Mouse (Mus musculus): ENCODE measurements around the gene Ap2m1. TPM values are rescaled to one million over a fixed set of nuclear protein-coding genes. Genes with fewer than 3 reads are reported as not detected.
"Not testable (repeated sequence)": the region's sequence is repeated elsewhere in the genome, so short reads cannot be mapped to it uniquely, and the experiment has no call there.

Ap2m1 gene
- total RNA-seq (2021), result 100 to 1,000 TPM; 210 to 214 TPM

DNA sequence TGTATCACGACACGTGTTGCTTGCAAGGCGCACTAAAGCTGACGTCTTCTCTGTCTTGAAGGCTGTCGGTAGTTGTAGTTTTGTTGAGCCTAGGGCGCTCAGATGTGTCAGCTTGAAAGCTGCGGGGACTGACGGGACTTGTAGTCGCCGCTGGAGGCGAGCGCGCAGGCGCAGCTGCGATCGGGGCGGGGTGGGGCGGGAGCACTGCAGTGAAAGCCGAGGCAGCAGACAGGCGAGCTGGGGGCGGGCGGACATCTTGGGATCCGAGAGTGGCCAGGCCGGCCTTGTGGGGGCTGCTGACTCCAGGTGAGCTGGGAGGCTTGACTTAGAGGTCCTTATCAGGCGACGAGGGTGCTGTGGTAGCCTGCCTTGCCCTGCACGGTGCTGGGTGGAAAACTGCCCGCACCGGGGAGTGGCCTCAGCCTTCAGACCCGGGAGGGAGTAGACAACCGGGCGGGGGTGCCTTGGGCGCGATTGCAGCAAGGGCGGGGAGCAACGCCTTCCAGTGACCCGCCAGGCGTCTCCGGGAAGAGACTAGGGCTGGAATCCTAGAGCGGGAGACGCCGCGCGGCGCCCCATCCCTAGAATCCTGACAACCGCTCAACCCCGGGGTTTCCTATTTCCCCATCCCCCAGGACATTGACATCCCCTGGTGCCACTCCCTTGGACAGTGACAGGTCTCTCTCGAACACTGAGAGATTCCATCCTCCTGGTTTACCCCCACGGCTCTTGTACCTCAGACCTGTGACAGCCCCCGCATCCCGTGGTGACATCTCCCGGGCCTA lies at the start of gene Ap2m1:
Ap2m1 (plus strand) TSS at position 183 of the 785 bp plus-strand sequence.
- intact Hi-C loops (cut with DNase I), result loop anchor here (1.0 to 5.0 kb wide), 3 partner anchors 18 to 137 kb away; partner anchors contain the start of gene Psmd2
- DNase-seq, result peak; percentile 89 to 92

DNA sequence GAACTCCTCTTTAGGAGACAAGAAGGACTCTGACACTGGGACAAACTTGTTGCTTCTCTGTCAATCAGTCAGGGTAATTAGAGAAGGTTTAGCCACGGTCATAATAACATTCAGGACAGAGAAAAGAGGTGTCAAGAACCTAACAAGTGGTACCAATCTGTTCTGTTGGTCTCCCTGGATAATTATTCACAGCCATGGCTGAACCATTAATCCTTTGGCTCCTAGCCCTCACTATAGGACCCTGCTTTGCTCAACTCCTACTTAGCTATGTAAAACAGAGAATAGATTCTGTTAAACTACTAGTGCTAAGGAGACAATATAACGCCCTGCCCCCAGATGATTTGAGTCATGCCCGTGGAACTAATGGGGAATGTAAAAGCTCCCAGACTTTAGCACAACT lies 49.2 kb upstream of the Ap2m1 start:
- intact Hi-C loops (cut with DNase I), result no loop called here
- DNase-seq, result no peak

DNA sequence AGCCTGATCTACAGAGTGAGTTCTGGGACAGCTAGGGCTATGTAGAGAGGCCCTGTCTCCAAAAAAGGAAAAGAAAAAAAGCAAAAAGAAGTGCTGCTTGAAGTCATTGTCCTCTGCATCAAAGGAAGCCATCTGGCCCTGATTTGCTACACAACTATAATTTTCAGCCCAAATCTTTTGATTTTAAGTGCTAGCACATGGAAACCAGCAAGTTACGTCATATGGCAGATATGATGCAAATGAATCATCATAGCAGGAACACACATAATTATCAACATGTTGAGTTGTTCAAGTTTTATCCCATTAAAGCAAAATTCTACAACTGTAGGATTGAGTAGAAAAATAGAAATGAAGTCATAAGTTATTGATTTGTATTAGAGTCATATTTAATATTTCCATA lies 47.1 kb upstream of the Ap2m1 start:
- intact Hi-C loops (cut with DNase I), result no loop called here
- no peak for DNase-seq

DNA sequence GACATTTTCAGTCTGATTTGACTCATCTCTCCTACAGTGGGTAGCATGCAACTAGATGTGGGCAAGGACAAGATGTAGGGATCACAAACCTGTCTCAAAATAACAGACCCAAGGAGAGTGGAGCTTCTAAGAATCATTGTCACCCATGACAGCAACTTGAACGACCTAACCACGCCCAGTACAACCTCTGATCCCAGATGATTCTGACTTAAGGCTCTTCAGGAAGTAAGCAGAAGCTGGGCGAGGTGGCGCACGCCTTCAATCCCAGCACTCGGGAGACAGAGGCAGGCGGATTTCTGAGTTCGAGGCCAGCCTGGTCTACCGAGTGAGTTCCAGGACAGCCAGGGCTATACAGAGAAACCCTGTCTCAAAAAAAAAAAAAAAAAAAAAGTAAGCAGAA lies 46.5 kb upstream of the Ap2m1 start:
- DNase-seq; intact Hi-C loops (cut with DNase I): not testable (repeated sequence)

DNA sequence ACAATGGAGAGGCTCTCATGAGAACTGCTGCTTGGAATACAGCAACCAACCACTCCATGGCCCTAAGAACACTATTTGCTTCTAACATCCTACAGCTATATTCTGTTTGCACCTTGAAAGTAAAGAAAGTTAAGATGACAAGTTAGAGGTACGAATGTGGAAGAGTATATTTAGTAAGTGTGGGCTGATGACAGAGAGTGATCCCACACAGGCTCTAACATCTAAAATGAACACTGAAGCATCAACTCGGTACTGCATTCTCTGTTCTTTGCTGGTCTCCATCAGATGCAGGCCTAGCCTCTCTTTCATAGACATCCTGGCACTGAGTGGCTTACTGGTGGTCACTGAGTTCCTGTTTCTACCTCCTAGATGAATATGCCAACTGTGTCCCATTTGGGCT lies 46.0 kb upstream of the Ap2m1 start:
- intact Hi-C loops (cut with DNase I), result no loop called here
- DNase-seq, result no peak

DNA sequence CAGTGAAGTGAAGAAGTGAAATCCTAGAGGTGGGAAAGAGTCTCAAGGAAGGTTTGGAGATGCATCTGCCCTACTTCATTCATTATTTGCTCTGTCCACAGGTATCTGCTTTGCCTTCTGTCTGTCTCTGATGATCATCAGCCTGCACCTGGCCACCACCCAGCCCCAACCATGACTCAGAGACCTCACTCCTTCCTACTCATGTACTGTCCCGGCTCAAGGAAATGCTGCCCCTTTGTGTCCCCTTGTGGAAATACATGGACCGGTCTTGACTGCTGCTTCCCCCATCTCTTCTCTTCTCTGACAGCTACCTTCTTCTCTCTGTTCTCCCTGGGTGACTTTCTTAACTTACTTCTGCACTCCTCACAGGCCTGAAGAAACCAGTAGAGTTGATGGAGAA lies 44.7 kb upstream of the Ap2m1 start:
- peak in 1 of 2 experiments; percentile 18 for DNase-seq

DNA sequence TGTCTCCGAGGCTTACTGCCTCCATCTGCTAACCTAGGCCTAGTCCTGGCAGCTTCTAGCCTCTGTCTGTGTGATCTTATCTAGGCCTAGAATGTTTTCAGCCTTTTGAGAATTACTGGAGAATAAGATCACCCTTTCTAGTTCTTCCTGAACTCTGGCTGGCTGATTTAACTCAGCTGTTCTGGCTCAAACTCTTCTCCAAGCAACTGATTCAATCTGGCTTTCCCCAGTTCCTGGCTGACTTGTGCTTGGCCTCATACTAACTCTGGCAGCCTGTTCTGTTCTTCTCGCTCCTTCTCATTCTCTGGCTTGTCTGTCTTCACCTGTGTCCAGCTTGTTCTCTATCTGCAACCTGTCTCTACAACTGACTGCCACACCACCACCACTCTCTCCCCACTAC lies 44.0 kb upstream of the Ap2m1 start:
- DNase-seq, result peak; percentile 24 to 26

More for the DNA sequence above, 44.7 kb upstream of the Ap2m1 start:
- intact Hi-C loops (cut with DNase I), result no loop called here

DNA sequence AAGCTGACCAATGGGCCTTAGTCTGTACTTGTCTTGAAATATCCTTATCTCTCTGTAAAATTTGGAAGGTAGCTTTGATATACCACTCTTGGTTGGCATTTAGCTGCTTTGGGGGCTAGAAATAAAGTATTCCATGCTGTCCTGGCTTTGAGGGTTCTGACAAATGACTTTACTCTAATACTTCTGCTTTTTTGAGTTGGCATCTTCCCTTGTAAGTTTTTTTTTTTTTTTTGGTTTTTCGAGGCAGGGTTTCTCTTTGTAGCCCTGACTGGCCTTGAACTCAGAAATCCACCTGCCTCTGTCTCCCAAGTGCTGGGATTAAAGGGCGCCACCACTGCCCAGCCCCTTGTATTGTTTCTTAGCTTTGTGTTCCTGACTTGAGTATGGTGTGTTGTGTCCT lies 41.8 kb upstream of the Ap2m1 start:
- intact Hi-C loops (cut with DNase I), result no loop called here
- DNase-seq, result no peak

More for the DNA sequence above, 44.0 kb upstream of the Ap2m1 start:
- intact Hi-C loops (cut with DNase I), result no loop called here

DNA sequence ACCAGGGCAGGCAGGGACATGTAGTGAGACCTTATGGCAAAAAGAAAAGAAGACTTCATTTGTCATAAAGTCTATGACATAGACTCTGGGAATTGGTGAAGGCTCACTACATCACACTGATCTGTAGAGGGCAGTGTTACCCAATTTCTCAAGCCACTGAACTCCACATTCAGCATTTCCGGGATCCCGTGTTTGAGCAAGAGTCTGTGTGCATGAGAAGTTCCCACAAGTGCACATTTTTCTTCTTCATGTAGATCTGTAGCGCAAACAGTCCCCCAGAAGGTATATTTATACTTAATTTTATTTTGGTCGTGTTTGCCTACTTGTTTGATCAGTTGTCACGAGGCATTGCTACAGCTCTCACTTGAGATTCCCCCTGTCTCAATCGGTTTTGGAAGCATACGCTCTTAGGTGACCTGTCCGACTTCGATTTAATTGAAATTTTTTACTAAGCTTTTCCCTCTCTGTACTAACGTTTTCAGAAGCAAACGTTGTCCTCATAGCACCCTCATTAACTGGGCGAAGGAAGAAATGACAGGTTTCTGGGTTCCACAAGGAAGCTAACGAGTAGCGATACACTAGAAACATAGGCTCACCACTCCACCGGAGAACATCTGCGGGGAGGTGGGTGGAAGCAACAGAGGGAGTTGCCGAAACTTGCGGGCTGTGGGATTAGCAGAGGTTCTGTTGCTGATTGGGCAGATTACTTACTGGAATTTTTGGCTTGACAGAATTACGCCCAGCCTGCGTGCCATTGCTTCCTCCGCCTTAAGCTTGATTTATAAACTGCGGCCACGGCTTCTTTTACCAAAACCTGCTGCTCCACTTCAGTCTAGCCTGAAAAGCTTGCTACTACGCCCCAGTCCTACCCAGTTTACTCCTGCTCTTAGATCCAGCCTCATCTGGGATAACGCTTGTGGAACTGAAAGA lies 38.3 kb upstream of the Ap2m1 start:
- DNase-seq, result peak; percentile 57 to 64
- intact Hi-C loops (cut with DNase I), result loop anchor here (1.0 to 5.0 kb wide), 4 partner anchors 50 to 265 kb away; partner anchors contain the start of genes Abcf3, Alg3, Eef1akmt4 and Gm49333

DNA sequence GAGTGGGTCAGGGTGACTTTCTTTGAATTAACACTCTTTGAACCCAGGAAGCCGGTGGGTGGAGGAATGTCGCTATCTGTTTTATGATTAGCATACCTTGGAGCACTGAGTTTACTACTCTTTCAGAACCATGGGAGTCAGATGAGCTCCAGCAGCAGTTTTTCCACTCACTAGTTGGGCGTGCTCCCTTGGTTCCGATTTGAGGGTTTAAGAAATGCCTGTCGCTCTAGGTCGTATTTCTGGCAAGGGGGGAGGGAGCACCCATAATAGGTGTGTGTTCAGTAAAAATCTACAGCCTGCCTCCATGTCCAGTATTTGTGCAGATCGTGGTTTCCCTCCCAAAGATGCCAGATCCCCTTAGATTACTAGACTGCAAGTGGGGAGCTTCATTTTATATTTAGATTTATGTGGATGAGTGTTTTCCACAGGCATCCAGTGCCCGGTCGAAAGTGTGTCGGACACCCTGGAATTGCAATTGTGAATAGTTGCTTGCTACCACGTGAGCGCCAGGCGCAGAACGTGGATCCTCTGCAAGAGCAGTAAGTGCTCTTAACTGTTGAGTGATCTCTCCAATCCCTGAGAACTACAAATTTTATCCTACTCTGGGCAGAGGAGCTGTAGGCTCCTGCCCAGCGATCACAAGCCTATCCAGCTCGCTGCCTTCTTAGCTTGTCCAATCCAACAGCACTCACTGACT lies 37.1 kb upstream of the Ap2m1 start:
- intact Hi-C loops (cut with DNase I), result loop anchor here (2.0 to 5.0 kb wide), 4 partner anchors 19 to 264 kb away; partner anchors contain the start of genes Abcf3, Alg3, Dvl3 and Eef1akmt4
- no peak for DNase-seq

DNA sequence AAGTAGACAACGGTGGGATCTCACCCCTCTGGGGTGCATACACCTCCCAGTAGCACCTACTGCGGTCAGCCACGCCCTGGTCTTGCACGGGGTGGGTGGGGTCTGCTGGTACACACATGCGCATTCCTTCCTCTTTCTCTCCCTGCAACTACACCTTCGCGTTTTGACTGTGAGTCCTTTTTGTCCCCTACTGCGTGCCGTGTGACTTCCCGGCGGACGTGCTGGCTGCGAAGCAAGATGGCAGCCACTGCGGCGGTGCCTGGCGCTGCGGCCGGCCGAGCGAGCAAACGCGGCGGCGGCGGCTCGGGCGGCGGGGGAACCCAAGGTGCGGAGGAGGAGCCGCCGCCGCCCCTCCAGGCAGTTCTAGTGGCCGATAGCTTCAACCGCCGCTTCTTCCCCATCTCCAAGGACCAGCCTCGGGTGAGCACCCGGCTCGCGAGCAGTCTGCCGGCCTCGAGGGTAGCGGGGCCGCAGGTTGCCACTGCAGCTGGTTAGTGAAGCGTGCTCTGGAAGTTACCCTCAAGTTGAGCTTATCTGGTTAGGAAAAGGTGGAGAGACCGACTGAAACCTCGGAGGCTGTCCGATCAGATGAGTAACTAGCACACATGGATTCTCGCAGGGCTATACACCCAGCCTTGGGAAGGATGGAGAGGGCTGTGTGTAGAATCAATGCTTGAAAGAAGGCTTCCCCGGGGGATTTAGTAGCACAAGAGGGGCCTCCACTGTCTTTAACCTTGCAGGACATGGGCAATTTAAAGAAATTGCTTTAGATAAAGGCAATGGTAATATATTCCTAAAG lies 36.4 kb upstream of the Ap2m1 start, which contains the start of gene Eif2b5:
Eif2b5 (plus strand) TSS at position 141 of the 799 bp plus-strand sequence.
- intact Hi-C loops (cut with DNase I), result loop anchor here (2.0 to 5.0 kb wide), 4 partner anchors 18 to 263 kb away; partner anchors contain the start of genes Abcf3, Alg3, Dvl3 and Eef1akmt4

DNA sequence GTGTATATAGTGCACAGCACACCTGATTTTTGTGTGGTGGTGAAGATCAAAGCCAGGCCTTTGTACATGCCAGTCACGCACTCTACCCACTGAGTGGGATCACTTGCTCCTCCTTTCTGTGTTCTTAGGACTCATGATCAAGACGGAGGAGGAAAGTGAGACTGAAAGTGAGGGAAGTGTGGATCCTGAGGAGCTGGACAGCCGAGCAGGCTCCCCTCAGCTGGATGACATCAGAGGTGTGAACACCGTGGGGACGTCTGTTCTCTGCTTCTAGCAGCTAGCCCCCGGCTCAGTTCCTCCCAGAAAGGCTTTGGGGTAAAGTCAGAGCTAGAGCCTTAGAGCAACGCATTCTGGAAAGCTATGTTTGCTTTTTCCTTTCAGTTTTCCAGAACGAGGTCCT lies 29.3 kb upstream of the Ap2m1 start:
- DNase-seq, result no peak
- intact Hi-C loops (cut with DNase I), result no loop called here

More for the DNA sequence above, 36.4 kb upstream of the Ap2m1 start, which contains the start of gene Eif2b5:
- DNase-seq, result peak; percentile 92 to 93

DNA sequence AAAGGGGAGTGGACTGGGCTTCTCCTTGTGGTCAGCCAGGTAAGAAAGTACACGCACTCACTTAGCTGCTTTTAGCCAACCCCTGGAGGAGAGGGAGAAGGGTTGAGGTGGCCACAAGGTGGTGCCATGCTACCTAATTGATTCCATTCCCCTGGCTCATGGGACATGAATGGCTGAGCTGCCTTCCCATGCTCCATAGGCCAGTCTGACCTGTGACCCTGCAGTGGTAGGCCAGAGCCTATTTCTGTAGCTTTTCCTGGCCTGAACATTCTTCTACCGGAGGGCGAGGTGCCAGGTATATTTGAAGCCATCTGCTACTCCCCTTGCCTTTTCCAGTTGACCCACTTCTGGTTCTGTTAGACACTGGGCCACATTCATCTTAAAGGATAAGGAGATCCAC lies 25.9 kb upstream of the Ap2m1 start:
- intact Hi-C loops (cut with DNase I), result no loop called here
- peak; percentile 15 to 23 for DNase-seq

DNA sequence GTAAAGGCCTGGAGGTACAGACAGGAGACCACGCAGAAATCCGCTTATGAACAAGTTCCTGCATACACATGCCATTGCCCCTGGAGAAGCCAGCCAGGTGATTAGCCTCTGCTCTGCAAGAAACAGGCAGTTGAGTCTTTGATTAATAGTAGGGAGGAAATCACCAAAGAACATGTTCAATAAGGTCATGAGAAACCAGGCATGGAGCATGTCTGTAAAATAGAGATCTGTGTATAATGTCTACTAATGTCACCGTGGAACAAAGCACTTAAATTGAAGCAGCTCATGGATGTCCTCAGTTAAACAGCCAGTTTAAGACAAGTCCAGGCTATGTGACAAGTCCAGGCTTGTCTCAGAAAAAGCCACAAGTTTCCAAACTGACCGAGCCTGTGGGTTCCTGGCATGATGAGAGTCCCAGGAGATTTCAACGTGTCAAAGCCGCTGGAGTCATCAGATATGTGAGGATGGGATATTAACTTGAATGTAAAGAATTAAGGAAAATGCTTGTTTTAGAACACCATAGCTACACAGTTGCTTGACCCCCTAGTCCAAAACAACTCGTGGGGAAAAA lies 23.9 kb upstream of the Ap2m1 start:
- intact Hi-C loops (cut with DNase I), result no loop called here
- DNase-seq, result no peak

DNA sequence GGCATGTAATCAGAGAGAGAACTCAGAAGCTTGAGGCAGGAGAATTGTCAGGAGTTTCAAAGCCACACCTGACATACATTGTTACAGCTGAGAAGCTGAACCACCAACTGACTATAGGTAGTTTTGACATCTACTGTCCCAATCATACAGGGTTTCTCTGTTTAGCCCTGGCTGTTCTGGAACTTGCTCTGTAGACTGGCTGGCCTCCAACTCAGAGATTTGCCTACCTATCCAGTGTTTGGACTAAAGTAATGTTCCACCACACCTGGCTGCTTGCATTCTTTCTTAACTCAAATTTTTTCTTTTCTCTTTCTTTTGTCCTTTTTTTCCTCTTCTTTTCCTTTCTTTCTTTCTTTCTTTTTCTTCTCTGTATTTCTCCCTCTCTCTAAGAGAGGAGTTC lies 19.2 kb upstream of the Ap2m1 start:
- no peak for DNase-seq
- intact Hi-C loops (cut with DNase I), result loop anchor here (2.0 to 5.0 kb wide), 2 partner anchors 17 to 96 kb away; partner anchors contain the start of genes Alg3, Eef1akmt4, Eif2b5 and Gm49333

DNA sequence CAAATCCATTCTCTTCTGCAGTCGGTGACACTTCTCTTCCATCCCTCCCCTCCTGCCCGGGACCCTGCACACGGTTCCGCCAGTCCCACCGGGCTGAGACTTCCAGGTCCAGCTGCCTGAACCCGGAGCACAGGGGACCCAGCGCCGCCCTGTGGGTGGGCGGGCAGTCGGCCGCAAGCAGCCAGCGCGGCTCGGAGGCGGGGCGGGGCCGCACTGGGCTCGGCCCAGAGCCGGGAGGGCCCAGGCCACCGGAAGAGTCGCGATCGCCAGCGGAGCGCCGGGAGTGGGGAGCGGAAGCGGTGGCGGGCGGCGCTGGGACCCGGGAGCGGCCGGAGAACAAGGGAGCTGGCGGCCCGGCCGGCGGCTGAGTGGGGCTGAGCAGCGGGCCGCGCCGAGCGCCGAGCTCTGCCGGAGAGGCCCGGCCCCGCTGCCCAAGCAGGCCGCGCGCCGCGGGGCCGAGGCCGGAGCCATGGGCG lies 18.5 kb upstream of the Ap2m1 start, which contains the start of gene Dvl3:
Dvl3 (plus strand) TSS at position 257 of the 476 bp plus-strand sequence.
- DNase-seq, result peak; percentile 91 to 93
- intact Hi-C loops (cut with DNase I), result loop anchor here (1.0 to 5.0 kb wide), 3 partner anchors 18 to 96 kb away; partner anchors contain the start of genes Alg3, Eef1akmt4, Eif2b5 and Gm49333

DNA sequence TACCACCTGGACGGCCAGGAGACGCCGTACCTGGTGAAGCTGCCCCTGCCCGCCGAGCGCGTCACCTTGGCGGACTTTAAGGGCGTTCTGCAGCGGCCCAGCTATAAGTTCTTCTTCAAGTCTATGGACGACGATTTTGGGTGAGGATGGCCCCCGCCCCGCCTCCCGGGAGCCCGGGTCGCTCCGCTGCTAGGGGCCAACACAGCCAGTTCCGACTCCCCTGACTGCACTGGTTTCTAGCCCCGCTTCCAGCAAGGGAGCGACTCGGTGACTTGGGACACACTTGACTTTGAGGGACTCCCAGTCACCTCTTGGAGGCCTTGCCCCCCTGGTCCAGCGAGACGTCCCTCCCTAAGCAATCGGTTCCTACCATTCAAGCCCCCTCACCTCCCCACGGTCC lies 18.1 kb upstream of the Ap2m1 start:
- DNase-seq, result no peak
- intact Hi-C loops (cut with DNase I), result loop anchor here (1.0 to 5.0 kb wide), 3 partner anchors 18 to 95 kb away; partner anchors contain the start of genes Alg3, Eef1akmt4, Eif2b5 and Gm49333

DNA sequence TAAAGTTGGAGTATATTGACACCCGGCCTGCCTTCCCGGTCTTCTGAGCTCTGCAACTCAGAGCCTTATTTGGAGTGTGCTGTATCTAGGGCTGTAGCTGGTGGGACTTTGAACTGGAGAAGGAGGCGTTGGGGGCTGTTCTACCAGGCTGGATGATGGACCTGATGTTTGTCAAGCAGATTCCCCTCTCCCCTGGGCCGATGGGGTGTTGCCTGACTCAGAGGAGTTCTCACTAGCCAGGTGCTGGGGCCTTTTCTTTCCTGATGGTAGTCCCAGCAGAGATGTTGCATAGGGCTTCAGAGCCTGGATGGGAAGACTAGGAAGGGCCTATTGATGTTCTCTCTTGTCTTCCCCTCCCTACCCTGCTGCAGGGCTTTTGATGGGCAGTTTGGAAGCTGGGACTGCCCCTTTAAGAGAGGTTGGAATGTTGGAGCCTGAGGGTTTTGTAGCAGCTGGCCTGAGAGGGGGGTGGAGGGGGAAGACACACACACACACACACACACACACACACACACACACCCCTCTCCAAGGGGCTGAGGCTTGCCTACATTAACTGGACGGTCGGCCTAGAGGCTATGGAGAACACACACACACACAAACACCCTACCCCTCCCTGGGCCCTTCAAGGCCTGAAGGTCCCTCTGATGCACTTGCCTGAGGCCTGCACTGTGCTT lies 17.4 kb upstream of the Ap2m1 start:
- intact Hi-C loops (cut with DNase I), result loop anchor here (1.0 to 5.0 kb wide), 4 partner anchors 18 to 94 kb away; partner anchors contain the start of genes Abcf3, Alg3, Eef1akmt4 and Eif2b5
- peak in 1 of 2 experiments; percentile 24 for DNase-seq

Measured in heart, postnatal 36 days (tissue).